Mouse (Mus musculus): Measurements from ENCODE around the gene Mrps17.

DNA sequence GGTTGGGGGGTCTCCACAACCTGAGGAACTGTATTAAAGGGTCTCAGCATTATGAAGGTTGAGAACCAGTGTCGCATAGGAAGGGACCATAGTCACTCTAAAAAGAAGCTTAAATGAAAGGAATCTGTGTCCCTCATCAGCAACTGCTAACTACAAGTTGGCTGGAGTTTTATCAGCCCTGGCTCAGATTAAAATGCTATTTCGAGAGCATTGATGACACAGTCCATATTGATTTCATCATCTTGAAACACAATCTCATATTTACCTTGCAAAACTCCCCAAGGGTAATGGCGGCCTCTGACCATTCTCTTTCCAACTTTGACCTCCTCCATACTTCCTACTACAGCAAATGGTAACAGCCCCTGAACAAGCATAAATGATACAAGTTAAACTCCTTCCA lies 24.8 kb upstream of the Mrps17 start:
- TF ChIP-seq CHD2 (IDR thresholded peaks at IDR 0.05; ENCODE audit: low read depth, low read length) (no peak), ZC3H11A (IDR thresholded peaks at IDR 0.05; ENCODE audit: borderline replicate concordance, low read depth, low read length) (no peak), MAFK (IDR thresholded peaks at IDR 0.05; ENCODE audit: insufficient read depth, low read depth, low read length) (no peak)

Data from ES-E14 (cell line).